Mouse (Mus musculus): ENCODE measurements around the gene 4930583I09Rik.

GRCm38 (mm10) chr17:64827482-64827881, 8.4 kb downstream of the 4930583I09Rik start:
- TF ChIP-seq CTCF (IDR thresholded peaks at IDR 0.05; ENCODE audit: control insufficient read depth, insufficient read depth, insufficient replicate concordance, low read depth, low read length) (no peak), POLR2A (IDR thresholded peaks at IDR 0.05; ENCODE audit: control insufficient read depth, low read depth, low read length) (no peak)
